Mouse (Mus musculus) adrenal gland, adult 10 weeks (tissue): ENCODE measurements around the gene Slc41a2. TPM values are rescaled to one million over a fixed set of nuclear protein-coding genes. Genes with fewer than 3 reads are reported as not detected.

Source experiments
- polyA plus RNA-seq: library from polyadenylated mRNA; stranded (reverse); fragments of 350-450 nt; fragmentation: Illumina TruSeq; extraction: RNeasy Lipid Tissue Mini Kit (QIAGEN cat#74804); gene quantifications from one replicate; pipeline ENCODE4 v1.2.3, GENCODE M21; 2014; ENCODE audit warnings: low read depth, low replicate concordance

The Slc41a2 gene
- polyA plus RNA-seq, result 13.0 TPM

DNA sequence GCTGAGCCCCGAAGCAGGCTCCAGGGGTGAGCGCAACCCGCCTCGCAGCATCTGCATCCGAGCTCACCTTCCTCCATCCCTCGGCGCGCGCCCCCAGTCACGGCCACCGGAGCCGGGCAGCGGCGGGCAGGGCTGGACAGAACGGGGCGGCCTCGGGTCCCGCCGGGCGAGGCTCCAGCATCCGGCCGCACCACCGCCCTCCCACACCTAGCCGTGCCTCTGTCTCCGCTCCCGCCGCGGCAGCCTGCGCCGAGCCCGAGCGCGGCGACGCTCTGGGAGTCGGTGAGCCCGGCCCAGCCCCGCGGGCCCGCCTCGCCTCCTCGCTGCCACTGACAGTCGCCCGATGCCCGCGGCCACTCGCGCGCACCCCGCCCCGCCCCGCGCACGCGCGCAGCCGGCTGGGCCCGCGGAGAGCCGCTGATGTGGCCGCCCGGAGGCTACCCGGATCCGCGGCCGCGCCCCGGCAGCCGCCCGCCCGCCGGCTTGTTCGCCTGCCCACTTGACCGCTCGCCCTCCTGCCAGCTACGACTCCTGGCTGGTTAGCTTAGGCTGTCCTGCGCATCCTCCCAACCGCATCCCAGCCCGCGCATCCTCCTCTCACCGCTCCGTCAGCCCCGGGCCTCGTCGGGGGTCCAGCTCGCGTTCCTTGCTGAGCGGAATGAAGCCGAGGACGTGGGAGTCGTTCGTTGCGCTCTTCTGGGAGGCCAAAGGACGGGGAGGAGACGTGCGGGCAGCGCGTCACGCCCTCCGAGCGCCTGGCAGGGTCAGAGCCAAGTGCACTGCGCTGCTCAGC is at the start of gene Slc41a2:
Gene Slc41a2, minus strand, starts transcription at position 724 of the 793 bp plus-strand sequence.

DNA sequence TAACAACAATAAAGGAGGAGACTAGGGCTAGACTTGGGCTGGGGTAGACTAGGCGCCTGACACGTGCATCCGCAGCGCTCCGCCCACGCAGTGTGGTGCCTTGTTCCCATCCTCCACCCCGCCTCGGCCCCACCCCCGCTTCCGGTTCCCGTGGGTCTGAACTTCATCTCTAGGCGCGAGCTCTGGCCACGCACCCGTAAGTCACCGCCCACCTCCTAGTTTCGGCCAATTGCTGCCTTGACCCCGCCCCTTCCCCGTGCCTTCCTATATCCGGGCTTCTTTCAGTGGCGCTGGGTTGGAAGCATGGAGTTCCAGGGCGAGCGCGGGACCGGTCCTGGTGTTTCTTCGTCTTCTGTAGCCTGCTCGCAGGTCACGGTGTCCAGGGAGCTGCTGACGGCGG is 22.3 kb upstream of the Slc41a2 start, which contains the start of gene D10Wsu102e:
Gene D10Wsu102e, plus strand, starts transcription at position 266 of the 400 bp plus-strand sequence.

Other genes with a start within 250 kb of the Slc41a2 start
- 0.99 TPM for gene D10Wsu102e, start 22.3 kb upstream of the Slc41a2 start, polyA plus RNA-seq
- gene Aldh1l2, start 196.3 kb upstream of the Slc41a2 start, polyA plus RNA-seq, result 0.99 TPM
- gene Washc4, start 205.9 kb upstream of the Slc41a2 start, polyA plus RNA-seq, result 118 TPM